Mouse (Mus musculus) thymus, postnatal 4 days (tissue): ENCODE measurements around the gene Rptor.
A peak's percentile ranks its signal among the peaks of the same experiment; 100 is the strongest.

ENCODE experiments used
- DNase-seq: peaks from one replicate; pipeline ENCODE4 v3.0.0; 2021

Gene Rptor

GRCm38 (mm10) chr11:119871141-119871540 lies 268.4 kb downstream of the Rptor start:
- peak; percentile 66 for DNase-seq

- DNase-seq, result no peak
Measured at GRCm38 (mm10) chr11:119873643-119874042, 270.9 kb downstream of the Rptor start.

DNA sequence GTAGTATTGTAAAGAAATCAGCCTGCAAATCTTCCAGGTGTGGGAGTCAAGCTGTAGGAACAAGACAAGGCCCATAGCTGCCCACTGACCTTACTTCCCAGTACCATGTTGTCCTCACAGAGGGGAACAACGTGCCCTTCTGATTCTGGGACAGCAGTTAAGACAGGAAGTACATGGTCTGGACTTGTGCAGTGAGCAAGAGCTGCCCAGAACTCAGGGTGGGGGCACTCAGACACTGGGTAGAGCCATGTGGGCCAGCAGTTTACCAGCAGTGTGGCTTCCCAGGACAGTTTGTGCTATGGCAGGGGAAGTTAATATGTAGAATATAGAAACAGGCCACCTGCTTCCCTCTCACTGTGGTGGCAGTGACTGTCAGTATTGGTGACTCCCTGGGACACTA lies 272.1 kb downstream of the Rptor start:
- no peak for DNase-seq

GRCm38 (mm10) chr11:119875685-119876084 lies 273.0 kb downstream of the Rptor start:
- no peak for DNase-seq

GRCm38 (mm10) chr11:119877124-119877523 lies 274.4 kb downstream of the Rptor start:
- DNase-seq, result no peak

DNA sequence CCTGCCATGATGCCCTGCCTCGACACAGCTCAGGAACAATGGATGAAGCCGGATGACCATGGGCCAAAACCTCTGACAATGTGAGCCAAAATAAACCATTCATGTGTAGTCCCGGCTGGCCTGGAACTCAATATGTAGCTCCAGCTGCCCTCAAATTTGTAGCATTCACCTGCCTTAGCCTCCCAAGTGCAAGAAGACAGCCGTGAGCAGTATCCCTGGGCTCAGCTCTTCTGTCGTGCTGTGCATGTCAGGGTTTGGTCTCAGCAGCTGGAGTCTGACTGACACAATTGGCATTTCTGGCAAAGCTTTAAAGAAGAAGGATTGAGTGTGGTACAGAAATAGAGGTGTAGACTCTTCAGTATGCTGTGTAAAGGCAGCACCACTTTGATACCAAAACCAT lies 276.9 kb downstream of the Rptor start:
- DNase-seq, result no peak

DNA sequence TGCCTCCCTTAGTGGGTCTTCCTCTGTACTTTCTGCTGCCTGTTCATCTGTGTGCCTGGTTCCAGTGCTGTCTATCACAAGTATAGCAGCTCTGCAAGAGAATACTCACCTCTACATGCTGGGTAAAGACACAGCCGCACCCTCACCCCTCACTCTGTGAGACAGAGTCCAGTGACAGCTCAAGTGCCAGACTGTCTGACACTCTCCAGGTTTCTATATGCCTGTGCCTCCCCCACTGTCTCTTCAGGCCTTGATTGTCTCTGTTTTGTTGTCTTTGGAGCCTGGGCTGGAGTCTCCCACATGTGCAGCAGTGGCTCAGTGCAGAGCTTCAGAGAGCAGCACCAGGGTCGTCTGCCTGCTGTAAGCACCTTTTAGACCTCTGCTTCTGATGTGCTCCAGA lies 280.9 kb downstream of the Rptor start:
- DNase-seq, result no peak

GRCm38 (mm10) chr11:119889966-119890365 lies 287.3 kb downstream of the Rptor start:
- DNase-seq, result no peak

DNA sequence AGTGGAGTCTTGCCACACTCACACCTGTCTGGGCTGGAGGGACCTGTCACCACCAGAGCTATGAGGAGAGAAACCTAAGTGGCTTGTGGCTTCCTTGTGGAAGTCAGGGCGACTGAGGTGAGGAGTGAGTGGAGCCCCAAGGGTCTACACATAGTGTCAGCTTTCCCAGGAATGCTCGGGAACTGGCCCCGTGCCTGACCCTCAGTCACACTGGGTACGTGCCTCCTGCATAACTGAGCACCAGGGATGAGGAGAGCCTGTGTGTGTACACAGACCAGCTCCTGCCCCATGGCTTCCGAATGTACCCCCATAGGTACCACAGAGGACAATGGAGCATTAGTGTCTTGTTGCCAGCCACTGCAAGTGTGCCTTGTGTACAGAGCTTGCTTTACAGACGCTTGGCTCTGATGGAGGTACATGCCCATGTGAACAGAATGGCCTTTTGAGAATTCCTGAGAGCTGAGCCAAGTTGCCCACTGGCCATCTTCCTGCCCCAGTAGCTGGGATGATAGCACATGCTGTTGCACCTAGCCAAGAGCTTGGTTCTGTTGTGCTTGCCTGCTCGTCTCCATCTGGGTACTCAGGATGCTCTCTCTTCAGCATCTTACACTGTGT lies 289.0 kb downstream of the Rptor start:
- no peak for DNase-seq

GRCm38 (mm10) chr11:119893667-119894236 lies 291.0 kb downstream of the Rptor start:
- no peak for DNase-seq

GRCm38 (mm10) chr11:119894634-119895033 lies 291.9 kb downstream of the Rptor start:
- DNase-seq, result no peak

DNA sequence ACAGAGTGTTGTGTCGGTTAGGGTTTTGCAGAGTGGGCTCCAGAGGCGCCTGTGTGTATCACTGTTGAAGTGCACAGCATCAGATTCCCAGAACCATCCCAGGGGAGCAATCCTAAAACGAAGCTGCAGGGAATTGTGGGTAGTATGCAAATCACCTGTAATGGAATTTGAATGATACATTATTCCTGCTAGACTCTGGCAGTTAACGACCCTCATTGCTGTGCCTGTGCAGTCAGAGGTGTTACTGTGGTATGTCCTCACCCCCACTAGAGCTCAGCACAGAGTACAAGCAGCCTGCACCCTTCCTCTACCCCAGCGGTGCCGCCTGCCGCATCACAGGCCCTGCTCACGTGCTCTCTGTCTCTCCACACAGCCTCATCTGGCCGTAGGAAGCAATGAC lies 294.3 kb downstream of the Rptor start:
- DNase-seq, result no peak

- no peak for DNase-seq
Measured at GRCm38 (mm10) chr11:119898976-119899375, 296.3 kb downstream of the Rptor start.

DNA sequence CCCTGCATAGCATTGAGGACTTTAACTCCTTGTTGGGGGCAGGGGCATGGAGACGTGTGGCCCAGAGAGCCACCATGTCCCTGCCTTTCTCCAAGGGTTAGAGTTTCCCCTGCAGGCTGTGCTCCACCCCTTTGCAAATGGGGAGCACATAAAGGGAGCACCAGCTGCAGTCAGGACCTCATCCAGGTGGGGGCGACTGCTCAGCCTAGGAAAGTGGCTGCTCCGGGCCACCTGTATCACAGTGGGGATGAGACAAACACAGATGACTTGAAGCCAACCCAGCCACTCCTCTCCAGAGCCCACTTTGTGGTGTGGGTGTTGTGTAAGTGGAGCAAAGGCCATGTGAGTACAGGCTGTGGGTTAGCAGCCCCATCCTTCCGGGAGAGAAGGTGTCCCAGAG lies 298.5 kb downstream of the Rptor start:
- no peak for DNase-seq

DNA sequence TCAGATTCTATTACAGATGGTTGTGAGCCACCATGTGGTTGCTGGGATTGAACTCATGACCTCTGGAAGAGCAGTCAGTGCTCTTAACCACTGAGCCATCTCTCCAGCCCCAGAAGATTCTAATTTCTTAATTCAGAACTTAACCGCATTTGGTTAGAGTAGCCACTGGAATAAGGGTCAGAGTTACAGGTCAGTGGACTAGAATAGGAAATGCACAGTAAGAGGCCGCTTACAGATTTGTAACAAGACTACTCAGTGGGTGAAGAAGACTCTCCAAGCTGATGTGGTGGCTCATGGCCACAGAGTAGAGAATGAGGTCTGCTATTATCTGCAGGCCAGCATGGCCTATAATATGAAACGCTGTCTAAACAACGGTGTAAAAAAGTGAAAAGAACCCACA lies 300.2 kb downstream of the Rptor start:
- DNase-seq, result no peak

DNA sequence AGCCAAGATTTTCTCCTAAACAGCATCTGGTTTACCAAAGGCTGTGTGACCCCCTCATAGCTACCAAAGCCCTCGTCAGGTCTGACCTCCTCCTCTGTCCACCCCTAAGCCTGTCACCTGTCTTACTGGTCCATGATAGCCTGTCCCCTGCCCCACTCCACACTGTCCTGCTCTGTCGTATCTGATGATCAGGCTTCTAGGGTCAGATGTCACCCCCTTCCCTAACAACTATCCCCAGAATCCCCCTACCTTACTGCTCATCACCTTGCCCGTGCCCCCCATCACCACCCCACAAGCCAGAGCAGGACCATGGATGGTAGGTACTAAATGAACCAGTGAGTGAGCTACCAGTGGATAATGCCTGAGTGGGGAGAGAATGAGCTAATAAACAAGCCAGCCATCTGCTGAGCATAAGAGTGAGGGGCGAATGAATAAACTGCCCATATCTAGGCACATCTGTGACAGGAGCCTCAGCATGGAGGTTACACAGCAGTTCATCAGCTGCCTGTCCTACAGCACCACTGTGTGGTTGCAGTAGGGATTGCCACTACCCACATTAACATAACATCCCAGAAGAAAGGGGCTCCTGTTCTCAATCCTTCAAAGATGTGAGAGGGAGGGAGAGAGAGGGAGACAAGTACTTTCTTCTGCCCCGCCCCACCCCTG lies 302.0 kb downstream of the Rptor start:
- DNase-seq, result peak; percentile 87

GRCm38 (mm10) chr11:119905794-119906193 lies 303.1 kb downstream of the Rptor start:
- no peak for DNase-seq

DNA sequence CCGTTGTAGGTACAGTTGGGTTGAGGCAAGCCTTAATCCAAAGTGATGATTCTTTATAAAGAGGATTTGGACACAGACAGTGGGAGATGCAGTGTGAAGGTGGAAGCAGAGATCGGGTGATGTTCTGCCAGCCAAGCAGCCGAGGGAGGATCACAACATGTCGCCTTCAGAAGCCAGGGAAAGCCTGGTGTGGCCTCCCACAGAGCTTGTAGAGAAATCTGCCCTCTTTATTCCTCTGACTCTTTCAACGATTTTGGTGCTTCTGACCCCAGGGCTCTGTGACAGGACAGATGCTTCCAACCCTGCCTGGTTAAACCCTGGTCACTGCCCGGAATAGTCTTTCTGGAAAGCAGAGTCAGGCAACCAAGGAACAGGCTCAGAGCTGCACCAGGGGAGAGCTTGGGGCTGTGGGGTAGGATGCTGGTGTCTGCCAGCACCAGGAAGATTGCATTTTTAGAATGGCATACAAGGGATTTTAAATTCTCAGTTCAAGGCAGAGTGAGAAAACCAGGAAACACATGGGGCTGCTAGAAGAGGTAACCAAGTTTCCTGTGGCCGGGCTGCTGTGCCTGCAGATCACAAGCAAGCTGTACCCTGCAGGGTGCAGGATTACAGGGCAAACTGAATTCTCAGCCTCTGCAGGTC lies 304.4 kb downstream of the Rptor start:
- DNase-seq, result no peak

DNA sequence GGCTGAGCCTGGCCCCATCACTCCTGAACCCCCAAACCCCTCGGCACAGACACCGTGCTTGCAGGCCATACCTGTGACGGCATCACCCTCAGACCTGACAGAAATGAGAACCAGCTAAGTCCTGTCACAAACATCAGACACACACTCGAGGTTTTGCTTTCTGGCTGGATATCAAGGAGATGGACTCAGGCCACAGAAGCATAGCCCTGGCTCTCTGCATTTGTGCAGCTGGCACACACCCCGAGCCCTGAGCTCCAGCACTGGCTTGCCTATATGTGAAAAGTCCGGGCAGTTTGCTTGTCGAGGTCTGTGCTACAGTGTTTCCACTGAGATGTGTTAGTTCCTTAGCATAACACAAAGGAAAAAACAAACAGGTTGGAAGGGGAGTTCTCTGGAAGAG lies 305.0 kb downstream of the Rptor start:
- DNase-seq, result no peak

DNA sequence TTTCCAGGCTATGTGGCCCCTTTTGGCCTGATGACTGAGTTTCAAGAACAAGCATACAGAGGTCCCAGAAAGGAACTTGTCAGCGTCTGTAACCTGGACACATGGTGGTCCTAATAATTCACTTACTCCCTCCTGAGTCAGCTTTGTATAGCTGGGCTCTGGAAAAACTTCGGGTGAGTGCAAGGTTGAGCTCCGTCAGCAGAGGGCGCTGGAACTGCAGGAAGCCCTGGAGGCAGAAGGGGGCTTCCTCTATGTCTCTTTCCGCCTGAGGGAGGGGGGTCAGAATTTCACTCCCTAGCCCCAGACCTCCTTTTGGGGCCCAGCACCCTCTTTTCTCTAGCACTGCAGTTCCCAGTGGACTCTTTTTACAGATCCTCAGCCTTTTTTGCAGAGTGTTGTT lies 306.7 kb downstream of the Rptor start:
- DNase-seq, result peak; percentile 93

GRCm38 (mm10) chr11:119912845-119913244 lies 310.1 kb downstream of the Rptor start:
- no peak for DNase-seq

DNA sequence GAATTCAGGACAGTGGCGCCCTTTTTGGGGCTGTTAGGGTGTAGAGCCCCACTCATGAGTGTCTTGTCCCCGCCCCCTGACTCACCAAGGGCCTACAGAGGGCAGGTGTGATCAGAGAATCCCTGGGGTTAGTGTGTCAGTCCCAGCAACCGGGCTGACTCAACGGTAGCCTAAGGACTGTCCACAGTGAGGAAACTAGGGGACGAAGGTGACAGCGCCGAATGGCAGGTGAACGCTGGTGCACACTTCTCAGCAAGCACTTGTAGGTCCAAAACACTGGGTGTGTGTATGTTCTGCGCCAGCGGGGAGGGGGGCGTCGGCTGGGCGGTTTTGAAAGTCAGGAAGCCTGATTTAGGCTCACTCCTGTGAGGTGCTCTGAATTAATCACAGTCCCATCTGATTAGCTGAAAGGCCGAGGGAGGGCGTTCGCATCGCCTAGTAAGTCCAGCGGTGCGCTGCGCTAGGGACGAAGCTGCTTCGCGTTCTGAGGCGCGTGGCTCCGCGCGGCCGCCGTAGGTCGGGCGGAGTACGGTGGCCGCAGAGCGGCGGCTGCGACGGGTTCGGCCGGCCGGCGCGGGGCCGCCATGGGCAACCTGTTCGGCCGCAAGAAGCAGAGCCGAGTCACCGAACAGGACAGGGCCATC lies 310.7 kb downstream of the Rptor start, which contains the start of gene Chmp6:
Chmp6 (plus strand) TSS at position 151 of the 644 bp plus-strand sequence.
- peak; percentile 93 for DNase-seq

GRCm38 (mm10) chr11:119913935-119914314 lies 311.2 kb downstream of the Rptor start:
- no peak for DNase-seq

DNA sequence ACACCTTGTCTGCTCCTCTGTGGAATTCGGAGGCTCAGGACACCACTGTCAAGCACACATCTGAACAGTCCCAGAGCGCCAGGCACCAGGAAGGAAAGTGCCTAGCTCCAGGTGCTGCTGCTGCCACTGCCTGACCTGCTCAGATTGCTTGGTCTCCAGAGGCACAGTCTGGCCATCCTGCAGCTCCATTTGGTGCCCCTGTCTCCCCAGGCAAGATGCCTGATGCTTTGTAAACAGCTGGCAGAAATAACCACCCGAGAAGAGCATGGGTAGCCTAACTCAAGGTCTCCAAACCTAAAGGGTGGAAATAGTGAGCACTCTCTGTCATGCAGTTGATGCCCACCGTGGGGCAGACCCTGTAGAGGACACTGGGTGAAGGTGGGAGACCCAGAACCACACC lies 311.7 kb downstream of the Rptor start:
- DNase-seq, result no peak
